Comparison of ENCODE assay signal across 25 mouse cellular contexts in genomic region chr13:98665240-98665639, GRCm38 (mm10). TPM values are rescaled to one million over a fixed set of nuclear protein-coding genes. Genes with fewer than 3 reads are reported as not detected.
DNase-seq lines count a peak whose midpoint lies in the region; ATAC-seq lines count a peak whose summit lies in the region.
"Had no signal": no experiment of that assay in that cellular context is flagged by ENCODE, and none has a peak within 500 bp of the region (broad histone marks: within the 10 kb centered on the region; RNA-seq: fewer than 3 reads in every experiment).

No protein-coding gene starts in this region.

- H3K4me3 ChIP-seq in lung, embryonic 16.5 days (ENCODE audit: low read length): no peak overlapping the region
- H3K4me3 ChIP-seq in liver, embryonic 11.5 days (ENCODE audit: low read depth, low read length): no peak overlapping the region
- H3K4me3 ChIP-seq: embryonic facial prominence, embryonic 15.5 days; erythroblast, embryonic 14.5 days; forebrain, embryonic 10.5 days; forebrain, embryonic 15.5 days; heart, embryonic 15.5 days; hindbrain, embryonic 10.5 days had no signal

- intact Hi-C loops in heart, postnatal 10 days (cut with DNase I): no loop called here

- peak; percentile 40 to 45 for DNase-seq in heart, postnatal 10 days
- no peak for DNase-seq in heart, adult 18-20 months
- peak; percentile 54 for DNase-seq in lung, postnatal 25 days (ENCODE audit: low spot score)
- no peak for DNase-seq in left cerebral cortex, adult 11 months (ENCODE audit: low spot score)
- no peak for DNase-seq in liver, embryonic 11.5 days (ENCODE audit: low spot score)
- DNase-seq: adrenal gland, postnatal 10 days; cerebellum, adult 11 months; cerebellum, adult 8-10 months; cerebellum, postnatal 14 days; embryo, embryonic 11 days; gastrocnemius, postnatal 10 days had no signal

- 54% methylated on average over 10 of the region's 10 CpGs for WGBS in lung, embryonic 16.5 days
- WGBS in liver, embryonic 11.5 days: 79% methylated on average over 10 of the region's 10 CpGs

- no peak overlapping the region for H3K4me2 ChIP-seq in lung, embryonic 16.5 days (ENCODE audit: low read depth, low read length)
- no peak overlapping the region for H3K4me2 ChIP-seq in liver, embryonic 11.5 days
- H3K4me2 ChIP-seq: embryonic facial prominence, embryonic 15.5 days; forebrain, embryonic 15.5 days; heart, embryonic 15.5 days; hindbrain, embryonic 14.5 days had no signal

- peak; percentile 87 for ATAC-seq in lung, embryonic 16.5 days (ENCODE audit: low read depth)
- ATAC-seq in liver, embryonic 11.5 days (replicated peaks; ENCODE audit: low FRiP score): no peak
- ATAC-seq: forebrain, embryonic 15.5 days had no signal

- H3K27ac ChIP-seq in lung, embryonic 16.5 days (ENCODE audit: low read length): no peak overlapping the region
- no peak overlapping the region for H3K27ac ChIP-seq in liver, embryonic 11.5 days (ENCODE audit: low read depth, low read length)
- H3K27ac ChIP-seq: embryonic facial prominence, embryonic 15.5 days; forebrain, embryonic 10.5 days; forebrain, embryonic 15.5 days; heart, embryonic 15.5 days; hindbrain, embryonic 10.5 days; hindbrain, embryonic 14.5 days had no signal

- H3K9ac ChIP-seq in lung, embryonic 16.5 days (ENCODE audit: low read length): no peak overlapping the region
- no peak overlapping the region for H3K9ac ChIP-seq in liver, embryonic 11.5 days (ENCODE audit: low read depth, low read length)
- H3K9ac ChIP-seq: embryonic facial prominence, embryonic 15.5 days; forebrain, embryonic 15.5 days; heart, embryonic 15.5 days; hindbrain, embryonic 14.5 days had no signal

- H3K4me1 ChIP-seq in lung, embryonic 16.5 days (replicated peaks; ENCODE audit: control insufficient read depth, insufficient read depth, low read length): no peaks in the 10 kb centered on the region
- no peaks in the 10 kb centered on the region for H3K4me1 ChIP-seq in liver, embryonic 11.5 days (replicated peaks; ENCODE audit: control insufficient read depth, insufficient read depth, low read length)
- H3K4me1 ChIP-seq: embryonic facial prominence, embryonic 15.5 days; forebrain, embryonic 10.5 days; forebrain, embryonic 15.5 days; hindbrain, embryonic 10.5 days had no signal

- H3K27me3 ChIP-seq in lung, embryonic 16.5 days (ENCODE audit: control insufficient read depth, insufficient read depth, low read depth, low read length): no peaks in the 10 kb centered on the region
- H3K27me3 ChIP-seq in liver, embryonic 11.5 days (replicated peaks; ENCODE audit: control insufficient read depth, insufficient read depth, low read length): no peaks in the 10 kb centered on the region
- H3K27me3 ChIP-seq: CH12.LX; embryonic facial prominence, embryonic 15.5 days; forebrain, embryonic 15.5 days; heart, embryonic 15.5 days had no signal

- H3K9me3 ChIP-seq in lung, embryonic 16.5 days (ENCODE audit: control insufficient read depth, low read length): no peaks in the 10 kb centered on the region
- H3K9me3 ChIP-seq in liver, embryonic 11.5 days (ENCODE audit: control insufficient read depth, low read length): no peaks in the 10 kb centered on the region; the same call in 1 of the 2 replicates
- H3K9me3 ChIP-seq: embryonic facial prominence, embryonic 15.5 days; forebrain, embryonic 10.5 days; forebrain, embryonic 15.5 days; heart, embryonic 15.5 days had no signal

- H3K36me3 ChIP-seq in lung, embryonic 16.5 days (ENCODE audit: control insufficient read depth, insufficient read depth, low read length): no peaks in the 10 kb centered on the region
- no peaks in the 10 kb centered on the region for H3K36me3 ChIP-seq in liver, embryonic 11.5 days (ENCODE audit: control insufficient read depth, insufficient read depth, low read length)
- H3K36me3 ChIP-seq: embryonic facial prominence, embryonic 15.5 days; forebrain, embryonic 10.5 days; forebrain, embryonic 15.5 days; heart, embryonic 15.5 days; hindbrain, embryonic 10.5 days had no signal

RNA-seq across cellular contexts. Expression of gene Tmem174, which starts 28.0 kb away (rescaled TPM):
- total RNA-seq in heart, postnatal 10 days (2021): not detected
- not detected for total RNA-seq in heart, adult 18-20 months (2021)
- polyA plus RNA-seq in lung, embryonic 16.5 days (2015; fragmentation: Nextera tagmentation; extraction: Ambion mirVana): not detected in 2 replicates
- polyA plus RNA-seq in liver, embryonic 11.5 days (2014; fragmentation: Nextera tagmentation; extraction: Ambion mirVana): not detected in 2 replicates
- total RNA-seq: adrenal gland, postnatal 10 days; CH12.LX; common myeloid progenitor, adult 5-6 weeks; gastrocnemius, postnatal 10 days; gastrocnemius, postnatal 4 days; heart, postnatal 25 days had no signal
- polyA plus RNA-seq: brain, embryonic 14.5 days; embryonic facial prominence, embryonic 11.5 days; erythroblast, embryonic 14.5 days; forebrain, embryonic 10.5 days; forebrain, embryonic 15.5 days; heart, embryonic 15.5 days; hindbrain, embryonic 10.5 days; hindbrain, embryonic 14.5 days had no signal

RNA-seq across cellular contexts. Expression of gene Tmem171, which starts 29.4 kb away (rescaled TPM):
- total RNA-seq in heart, postnatal 10 days (2021): 10 to 100 TPM in 1 of 2 experiments, 1 to 10 TPM in 1; 9.6 to 12.0 TPM
- 10 to 100 TPM in 1 of 2 experiments, 1 to 10 TPM in 1; 5.8 to 10.2 TPM for total RNA-seq in heart, adult 18-20 months (2021)
- polyA plus RNA-seq in lung, embryonic 16.5 days (2015; fragmentation: Nextera tagmentation; extraction: Ambion mirVana): 24.0 and 27.5 TPM in 2 replicates
- polyA plus RNA-seq in liver, embryonic 11.5 days (2014; fragmentation: Nextera tagmentation; extraction: Ambion mirVana): 0.19 TPM in 1 of 2 replicates, not detected in the other
- total RNA-seq: CH12.LX; gastrocnemius, postnatal 4 days had no signal
- polyA plus RNA-seq: brain, embryonic 14.5 days; embryonic facial prominence, embryonic 11.5 days; erythroblast, embryonic 14.5 days; forebrain, embryonic 10.5 days; forebrain, embryonic 15.5 days; hindbrain, embryonic 10.5 days; hindbrain, embryonic 14.5 days had no signal

Comparison
In these comparisons a context has a peak if more than half of its experiments do, and no peak if none do; other contexts are left out.
1. DNase-seq: peak in heart, postnatal 10 days (2 of 2) and lung, postnatal 25 days (single experiment); none in heart, adult 18-20 months (0 of 2), left cerebral cortex, adult 11 months (single experiment) and liver, embryonic 11.5 days (single experiment).